Mouse (Mus musculus) bone marrow macrophage, adult 2 months (primary cell): ENCODE results near the gene Fam240b. TPM values are rescaled to one million over a fixed set of nuclear protein-coding genes. Genes with fewer than 3 reads are reported as not detected.
"Not testable (repeated sequence)": the region's sequence is repeated elsewhere in the genome, so short reads cannot be mapped to it uniquely, and the experiment has no call there.

Experiments
- H3K27ac ChIP-seq: 2 replicates; pipeline ENCODE4 v1.5.1; 2012; ENCODE audit warnings: low read depth, low read length; ENCODE audit not compliant: insufficient read depth
- H3K4me1 ChIP-seq: 2 replicates; pipeline ENCODE4 v1.6.1; 2012; ENCODE audit warnings: low read length; ENCODE audit not compliant: control insufficient read depth, insufficient read depth
- H3K4me3 ChIP-seq: 2 replicates; pipeline ENCODE4 v1.5.1; 2012; ENCODE audit warnings: mild to moderate bottlenecking, low read length, moderate library complexity; ENCODE audit not compliant: insufficient read depth
- CTCF ChIP-seq: IDR thresholded peaks from 2 replicates; pipeline ENCODE4 v1.5.1; 2012; ENCODE audit warnings: low read depth, mild to moderate bottlenecking, low read length, moderate library complexity
- POLR2A ChIP-seq: IDR thresholded peaks from 2 replicates; pipeline ENCODE4 v1.6.1; 2012; ENCODE audit warnings: mild to moderate bottlenecking, low read depth, low read length, borderline replicate concordance
- polyA plus RNA-seq: library from polyadenylated mRNA; stranded (reverse); fragments of >200 nt; gene quantifications from 2 replicates; pipeline ENCODE4 v1.2.4, GENCODE M21; 2012; ENCODE audit not compliant: missing spikeins, insufficient read depth, insufficient read length

Gene Fam240b
- polyA plus RNA-seq, 1 experiment = not detected

GRCm38 (mm10) chr13:64477968-64478367 lies 19.6 kb downstream of the Fam240b start:
- TF ChIP-seq POLR2A (no peak), CTCF (no peak)
- Histone ChIP-seq H3K4me3 (no peak overlapping the region), H3K4me1 (no peaks in the 10 kb centered on the region), H3K27ac (no peak overlapping the region)

- no peak overlapping the region for H3K27ac ChIP-seq
- H3K4me3 ChIP-seq = no peak overlapping the region
- TF ChIP-seq CTCF (no peak), POLR2A (no peak)
- no peaks in the 10 kb centered on the region for H3K4me1 ChIP-seq
Observed at GRCm38 (mm10) chr13:64467886-64468285, 29.7 kb downstream of the Fam240b start.

- TF ChIP-seq CTCF (no peak), POLR2A (no peak)
- no peak overlapping the region for H3K4me3 ChIP-seq
- no peaks in the 10 kb centered on the region for H3K4me1 ChIP-seq
- no peak overlapping the region for H3K27ac ChIP-seq
Observed at GRCm38 (mm10) chr13:64465166-64465565, 32.4 kb downstream of the Fam240b start.

GRCm38 (mm10) chr13:64462581-64462980 lies 35.0 kb downstream of the Fam240b start:
- no peaks in the 10 kb centered on the region for H3K4me1 ChIP-seq
- no peak overlapping the region for H3K27ac ChIP-seq
- H3K4me3 ChIP-seq = no peak overlapping the region
- TF ChIP-seq POLR2A (no peak), CTCF (no peak)

GRCm38 (mm10) chr13:64458181-64458580 lies 39.4 kb downstream of the Fam240b start:
- Histone ChIP-seq H3K4me3 (no peak overlapping the region), H3K4me1 (peaks cover 3% of the 10 kb centered on the region; the same call in 1 of the 2 replicates), H3K27ac (no peak overlapping the region)
- no peak for TF ChIP-seq POLR2A
- no peak for TF ChIP-seq CTCF

- not testable (repeated sequence) for H3K4me3 ChIP-seq, H3K4me1 ChIP-seq, H3K27ac ChIP-seq
Observed at GRCm38 (mm10) chr13:64457225-64457978, 40.2 kb downstream of the Fam240b start.

- H3K4me3 ChIP-seq = no peak overlapping the region
- H3K4me1 ChIP-seq = no peaks in the 10 kb centered on the region
- H3K27ac ChIP-seq = no peak overlapping the region
- TF ChIP-seq CTCF (no peak), POLR2A (no peak)
Observed at GRCm38 (mm10) chr13:64450001-64450794, 47.4 kb downstream of the Fam240b start.

- TF ChIP-seq CTCF = no peak
- no peak for TF ChIP-seq POLR2A
- Histone ChIP-seq H3K4me3 (no peak overlapping the region), H3K4me1 (no peaks in the 10 kb centered on the region), H3K27ac (no peak overlapping the region)
Observed at GRCm38 (mm10) chr13:64448729-64449128, 48.9 kb downstream of the Fam240b start.

- no peaks in the 10 kb centered on the region for H3K4me1 ChIP-seq
- H3K4me3 ChIP-seq = no peak overlapping the region
- TF ChIP-seq POLR2A (no peak), CTCF (no peak)
- no peak overlapping the region for H3K27ac ChIP-seq
Observed at GRCm38 (mm10) chr13:64447947-64448346, 49.6 kb downstream of the Fam240b start.

GRCm38 (mm10) chr13:64445254-64445920 lies 52.2 kb downstream of the Fam240b start:
- H3K27ac ChIP-seq = no peak overlapping the region
- H3K4me1 ChIP-seq = no peaks in the 10 kb centered on the region
- H3K4me3 ChIP-seq = no peak overlapping the region
- TF ChIP-seq POLR2A (no peak), CTCF (no peak)
